Mouse (Mus musculus) heart, embryonic 16.5 days (tissue): Measurements from ENCODE around the gene Rnf138rt1. TPM values are rescaled to one million over a fixed set of nuclear protein-coding genes. Genes with fewer than 3 reads are reported as not detected.

Experiments used
- ATAC-seq: fragments of 200-750 bp; cut with Nextera tagmentation; replicated peaks from 2 replicates; pipeline ENCODE4 v1.8.0; 2017; ENCODE audit warnings: moderate number of reproducible peaks; ENCODE audit not compliant: insufficient read depth, low FRiP score; ENCODE audit errors: extremely low read depth
- H3K27ac ChIP-seq: fragments of 300-500 bp; sonication (generic); 2 replicates; pipeline ENCODE4 v1.5.1; 2014; ENCODE audit warnings: mild to moderate bottlenecking, low read length, control low read depth, moderate library complexity
- H3K27me3 ChIP-seq: fragments of 300-500 bp; sonication (generic); 2 replicates; pipeline ENCODE4 v1.6.1; 2014; ENCODE audit warnings: low read length, mixed read lengths; ENCODE audit not compliant: control insufficient read depth, insufficient read depth
- H3K36me3 ChIP-seq: fragments of 300-500 bp; sonication (generic); 2 replicates; pipeline ENCODE4 v1.6.1; 2014; ENCODE audit not compliant: control insufficient read depth, insufficient read depth
- H3K4me1 ChIP-seq: fragments of 300-500 bp; sonication (generic); 2 replicates; pipeline ENCODE4 v1.6.1; 2014; ENCODE audit warnings: low read length, mixed read lengths; ENCODE audit not compliant: control insufficient read depth, insufficient read depth
- H3K4me2 ChIP-seq: fragments of 300-500 bp; sonication (generic); 2 replicates; pipeline ENCODE4 v1.6.1; 2014; ENCODE audit warnings: low read depth, mild to moderate bottlenecking, control low read depth, low read length
- H3K4me3 ChIP-seq: fragments of 300-500 bp; sonication (generic); 2 replicates; pipeline ENCODE4 v1.5.1; 2014; ENCODE audit warnings: mild to moderate bottlenecking, control low read depth, low read length
- H3K9ac ChIP-seq: fragments of 300-500 bp; sonication (generic); 2 replicates; pipeline ENCODE4 v1.6.1; 2014; ENCODE audit warnings: low read length, control low read depth
- H3K9me3 ChIP-seq: fragments of 300-500 bp; sonication (generic); replicated peaks from 2 replicates; pipeline ENCODE4 v1.6.1; 2016; ENCODE audit warnings: low read length; ENCODE audit not compliant: control insufficient read depth
- WGBS: fragments of 180-500 bp; shearing (Covaris S2); extraction: QIAGEN DNeasy Blood & Tissue Kit; methylation state at CpG from one replicate; pipeline ENCODE4 v1.1.7; 2014; 5-methylcytosine and 5-hydroxymethylcytosine counted together
- polyA plus RNA-seq: library from polyadenylated mRNA; unstranded; fragments of >200 nt; fragmentation: Nextera tagmentation; extraction: Ambion mirVana; gene quantifications from 2 replicates; pipeline ENCODE4 v1.2.1, GENCODE M21; 2015

Rnf138rt1 gene
- polyA plus RNA-seq = not detected in 2 replicates

DNA sequence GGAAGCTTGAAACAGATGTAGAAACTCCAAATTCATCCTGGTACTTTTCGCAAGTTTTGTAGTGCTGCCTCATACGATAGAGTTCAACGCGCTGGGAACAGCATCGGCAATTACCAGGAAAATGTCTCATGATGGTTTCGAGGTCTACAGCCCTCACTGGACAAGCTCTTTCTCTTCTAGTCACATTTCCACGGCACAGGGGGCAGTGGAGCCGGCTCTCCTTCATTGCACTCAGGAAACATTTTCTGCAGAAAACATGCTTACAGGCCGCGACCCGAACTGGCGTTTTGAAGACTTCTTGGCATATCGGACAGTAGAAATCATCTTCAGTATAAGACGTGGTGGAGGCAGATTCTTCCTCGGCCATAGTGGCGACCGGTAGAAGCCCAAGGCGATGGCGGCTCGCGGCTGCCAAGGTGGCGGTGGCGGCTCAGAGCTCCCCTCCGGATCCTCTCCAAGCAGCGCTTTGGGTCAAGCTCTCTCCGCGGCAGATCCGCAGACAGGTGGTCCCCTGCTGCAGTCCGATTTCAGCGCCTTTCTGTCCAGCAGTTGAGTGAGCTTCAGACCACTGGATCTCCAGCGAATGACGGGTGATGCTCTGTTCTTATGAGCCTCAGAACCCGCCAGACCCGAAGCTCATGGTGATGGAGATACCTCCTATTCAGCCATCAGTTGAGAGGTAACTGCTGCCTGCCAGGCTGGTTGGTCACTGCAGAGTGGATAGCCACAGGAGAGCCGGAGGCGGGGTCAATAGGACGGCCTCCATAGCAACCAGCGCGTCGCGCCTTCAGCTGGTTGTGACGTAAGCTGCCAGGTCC is at the start of gene Rnf138rt1:
TSS of gene Rnf138rt1 (minus strand) at position 713 of the 818 bp plus-strand sequence.
- H3K9ac ChIP-seq = no peak within 1 kb of the TSS
- H3K4me1 ChIP-seq = no peaks in the 10 kb centered on the region
- H3K27ac ChIP-seq = no peak within 1 kb of the TSS
- no peaks in the 10 kb centered on the region for H3K36me3 ChIP-seq
- H3K4me2 ChIP-seq = peak within 1 kb of the TSS; percentile 64
- peak within 1 kb of the TSS; percentile 39 for H3K4me3 ChIP-seq
- H3K27me3 ChIP-seq = peaks cover 5% of the 10 kb centered on the region; the same call in 1 of the 2 replicates
- ATAC-seq = no peak
- WGBS = 18% methylated on average over 42 of the region's 42 CpGs
- H3K9me3 ChIP-seq = no peaks in the 10 kb centered on the region

DNA sequence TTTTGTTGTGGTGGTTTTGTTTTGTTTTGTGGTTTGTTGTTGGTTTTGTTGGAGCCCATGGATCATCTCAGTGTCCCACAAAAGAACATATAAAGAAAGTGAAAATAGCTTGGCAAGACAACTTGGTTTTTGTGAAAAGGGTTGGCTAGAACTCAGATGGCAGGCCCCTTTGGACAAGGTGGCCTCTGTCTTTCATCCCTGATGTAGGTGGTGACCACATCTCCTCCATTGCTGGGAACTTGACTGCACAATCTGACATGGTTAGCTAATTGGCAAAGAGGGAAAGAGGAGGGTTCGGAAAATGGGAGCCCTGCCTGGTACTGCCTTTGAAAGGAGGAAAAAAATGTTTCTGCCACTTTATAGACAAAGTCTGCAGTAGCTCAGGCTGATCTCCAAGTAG is 46.1 kb upstream of the Rnf138rt1 start:
- H3K9me3 ChIP-seq = no peaks in the 10 kb centered on the region
- H3K27ac ChIP-seq = no peak overlapping the region
- no peaks in the 10 kb centered on the region for H3K27me3 ChIP-seq
- H3K36me3 ChIP-seq = no peaks in the 10 kb centered on the region
- H3K4me2 ChIP-seq = no peak overlapping the region
- WGBS = 85% methylated on average over 1 of the region's 1 CpGs
- no peak for ATAC-seq
- H3K4me3 ChIP-seq = no peak overlapping the region
- no peak overlapping the region for H3K9ac ChIP-seq
- no peaks in the 10 kb centered on the region for H3K4me1 ChIP-seq

GRCm38 (mm10) chrX:163766290-163766689 is 5.2 kb upstream of the Rnf138rt1 start:
- Histone ChIP-seq H3K9me3 (no peaks in the 10 kb centered on the region), H3K9ac (no peak overlapping the region), H3K27me3 (0 out of 2 replicates have a peak, but pooled peaks cover 5% of the 10 kb centered on the region), H3K4me1 (no peaks in the 10 kb centered on the region), H3K36me3 (no peaks in the 10 kb centered on the region), H3K4me2 (no peak overlapping the region), H3K27ac (no peak overlapping the region), H3K4me3 (no peak overlapping the region)
- 40% methylated on average over 3 of the region's 3 CpGs for WGBS
- ATAC-seq = no peak

- peaks cover 5% of the 10 kb centered on the region; the same call in 1 of the 2 replicates for H3K27me3 ChIP-seq
- H3K9ac ChIP-seq = no peak overlapping the region
- no peaks in the 10 kb centered on the region for H3K9me3 ChIP-seq
- no peak for ATAC-seq
- H3K27ac ChIP-seq = no peak overlapping the region
- 21% methylated on average over 10 of the region's 10 CpGs for WGBS
- H3K4me3 ChIP-seq = peak overlapping the region; percentile 39
- H3K4me2 ChIP-seq = peak overlapping the region; percentile 64
- no peaks in the 10 kb centered on the region for H3K4me1 ChIP-seq
- no peaks in the 10 kb centered on the region for H3K36me3 ChIP-seq
Measured at GRCm38 (mm10) chrX:163761435-163761828, 303 bp upstream of the Rnf138rt1 start.

GRCm38 (mm10) chrX:163745996-163746395 is 15.1 kb downstream of the Rnf138rt1 start:
- Histone ChIP-seq H3K4me2 (no peak overlapping the region), H3K9ac (no peak overlapping the region), H3K9me3 (no peaks in the 10 kb centered on the region), H3K4me3 (no peak overlapping the region), H3K27ac (no peak overlapping the region), H3K36me3 (no peaks in the 10 kb centered on the region), H3K4me1 (no peaks in the 10 kb centered on the region), H3K27me3 (no peaks in the 10 kb centered on the region)
- 76% methylated on average over 6 of the region's 6 CpGs for WGBS
- ATAC-seq = no peak

- H3K27ac ChIP-seq = no peak overlapping the region
- no peak overlapping the region for H3K9ac ChIP-seq
- 75% methylated on average over 2 of the region's 2 CpGs for WGBS
- no peaks in the 10 kb centered on the region for H3K27me3 ChIP-seq
- no peak overlapping the region for H3K4me2 ChIP-seq
- no peaks in the 10 kb centered on the region for H3K36me3 ChIP-seq
- no peak for ATAC-seq
- H3K9me3 ChIP-seq = no peaks in the 10 kb centered on the region
- no peaks in the 10 kb centered on the region for H3K4me1 ChIP-seq
- no peak overlapping the region for H3K4me3 ChIP-seq
Measured at GRCm38 (mm10) chrX:163743896-163744295, 17.2 kb downstream of the Rnf138rt1 start.

GRCm38 (mm10) chrX:163738904-163739303 is 22.2 kb downstream of the Rnf138rt1 start:
- Histone ChIP-seq H3K4me3 (no peak overlapping the region), H3K4me1 (no peaks in the 10 kb centered on the region), H3K9ac (no peak overlapping the region), H3K27me3 (no peaks in the 10 kb centered on the region), H3K27ac (no peak overlapping the region), H3K36me3 (no peaks in the 10 kb centered on the region), H3K4me2 (no peak overlapping the region), H3K9me3 (no peaks in the 10 kb centered on the region)
- ATAC-seq = no peak
- WGBS = 9% methylated on average over 1 of the region's 1 CpGs

- H3K4me2 ChIP-seq = no peak overlapping the region
- ATAC-seq = no peak
- H3K4me1 ChIP-seq = no peaks in the 10 kb centered on the region
- no peaks in the 10 kb centered on the region for H3K9me3 ChIP-seq
- no peak overlapping the region for H3K27ac ChIP-seq
- 79% methylated on average over 1 of the region's 1 CpGs for WGBS
- H3K27me3 ChIP-seq = no peaks in the 10 kb centered on the region
- H3K36me3 ChIP-seq = no peaks in the 10 kb centered on the region
- no peak overlapping the region for H3K9ac ChIP-seq
- no peak overlapping the region for H3K4me3 ChIP-seq
Measured at GRCm38 (mm10) chrX:163734145-163734544, 27.0 kb downstream of the Rnf138rt1 start.

DNA sequence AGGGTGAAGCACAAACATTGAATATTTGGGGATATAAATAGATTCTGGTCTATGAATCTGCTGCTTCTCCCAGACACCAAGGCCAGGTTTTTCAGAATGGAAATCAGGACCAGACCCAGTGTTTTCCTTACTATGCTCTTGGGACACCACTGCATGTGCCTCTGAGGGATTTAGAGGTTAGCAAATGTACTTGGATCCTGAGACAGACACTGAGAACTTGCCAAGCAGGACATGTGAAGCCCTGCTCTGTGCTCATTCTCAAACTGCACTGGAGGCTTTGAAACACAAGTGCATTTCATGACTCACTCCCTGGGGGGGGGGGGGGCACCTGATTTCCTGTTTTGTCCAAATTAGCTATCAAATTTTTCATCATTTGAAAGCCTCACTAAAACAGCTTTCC is 37.5 kb downstream of the Rnf138rt1 start:
- no peak for ATAC-seq
- Histone ChIP-seq H3K4me1 (no peaks in the 10 kb centered on the region), H3K9me3 (no peaks in the 10 kb centered on the region), H3K27me3 (no peaks in the 10 kb centered on the region), H3K4me2 (no peak overlapping the region), H3K27ac (no peak overlapping the region), H3K9ac (no peak overlapping the region), H3K36me3 (no peaks in the 10 kb centered on the region), H3K4me3 (no peak overlapping the region)
